Mouse (Mus musculus): Measurements from ENCODE around the gene Abcb1b.
"Not testable (repeated sequence)": the region's sequence is repeated elsewhere in the genome, so short reads cannot be mapped to it uniquely, and the experiment has no call there.

The Abcb1b gene

GRCm38 (mm10) chr5:8797987-8798751 is at the start of gene Abcb1b:
Abcb1b (plus strand) TSS chr5:8798147.
- DNase-seq (ENCODE audit: low read depth, low spot score): peak; percentile 31

GRCm38 (mm10) chr5:8772866-8773265 is 25.1 kb upstream of the Abcb1b start:
- DNase-seq (ENCODE audit: low read depth, low spot score): no peak

- no peak for DNase-seq (ENCODE audit: low read depth, low spot score)
These were observed 19.6 kb upstream of the Abcb1b start for GRCm38 (mm10) chr5:8778311-8778710.

- no peak for DNase-seq (ENCODE audit: low read depth, low spot score)
These were observed 19.2 kb upstream of the Abcb1b start for GRCm38 (mm10) chr5:8778751-8779150.

GRCm38 (mm10) chr5:8792281-8792680 is 5.7 kb upstream of the Abcb1b start:
- DNase-seq (ENCODE audit: low read depth, low spot score): no peak

- no peak for DNase-seq (ENCODE audit: low read depth, low spot score)
These were observed 787 bp downstream of the Abcb1b start for GRCm38 (mm10) chr5:8798752-8799115.

- no peak for DNase-seq (ENCODE audit: low read depth, low spot score)
These were observed 7.8 kb downstream of the Abcb1b start for GRCm38 (mm10) chr5:8805742-8806141.

- no peak for DNase-seq (ENCODE audit: low read depth, low spot score)
These were observed 9.4 kb downstream of the Abcb1b start for GRCm38 (mm10) chr5:8807137-8808004.

- no peak for DNase-seq (ENCODE audit: low read depth, low spot score)
These were observed 15.9 kb downstream of the Abcb1b start for GRCm38 (mm10) chr5:8813872-8814271.

GRCm38 (mm10) chr5:8819635-8820591 is 22.0 kb downstream of the Abcb1b start:
- no peak for DNase-seq (ENCODE audit: low read depth, low spot score)

- not testable (repeated sequence) for DNase-seq (ENCODE audit: low read depth, low spot score)
These were observed 22.7 kb downstream of the Abcb1b start for GRCm38 (mm10) chr5:8820592-8821104.

GRCm38 (mm10) chr5:8838661-8839438 is 40.9 kb downstream of the Abcb1b start:
- no peak for DNase-seq (ENCODE audit: low read depth, low spot score)

- no peak for DNase-seq (ENCODE audit: low read depth, low spot score)
These were observed 41.7 kb downstream of the Abcb1b start for GRCm38 (mm10) chr5:8839651-8840050.

GRCm38 (mm10) chr5:8840887-8841286 is 42.9 kb downstream of the Abcb1b start:
- DNase-seq (ENCODE audit: low read depth, low spot score): peak; percentile 24

GRCm38 (mm10) chr5:8842815-8843214 is 44.9 kb downstream of the Abcb1b start:
- no peak for DNase-seq (ENCODE audit: low read depth, low spot score)

GRCm38 (mm10) chr5:8848607-8849575 is 50.9 kb downstream of the Abcb1b start:
- DNase-seq (ENCODE audit: low read depth, low spot score): not testable (repeated sequence)

- no peak for DNase-seq (ENCODE audit: low read depth, low spot score)
These were observed 52.9 kb downstream of the Abcb1b start for GRCm38 (mm10) chr5:8850851-8851250.

- no peak for DNase-seq (ENCODE audit: low read depth, low spot score)
These were observed 59.3 kb downstream of the Abcb1b start for GRCm38 (mm10) chr5:8857201-8857600.

- no peak for DNase-seq (ENCODE audit: low read depth, low spot score)
These were observed 63.9 kb downstream of the Abcb1b start for GRCm38 (mm10) chr5:8861811-8862210.

All from WW6 (cell line).